Mouse (Mus musculus) bone marrow, adult 2 months (tissue): ENCODE measurements around the gene Acsl4. TPM values are rescaled to one million over a fixed set of nuclear protein-coding genes. Genes with fewer than 3 reads are reported as not detected.

ENCODE experiments used
- H3K27ac ChIP-seq: fragments of 200-500 bp; 2 replicates; pipeline ENCODE4 v1.5.1; 2012; ENCODE audit warnings: low read depth, mild to moderate bottlenecking, control low read depth, inconsistent platforms, low read length; ENCODE audit not compliant: control insufficient read depth, poor library complexity, insufficient read depth
- H3K4me1 ChIP-seq: fragments of 200-500 bp; 2 replicates; pipeline ENCODE4 v1.6.1; 2011; ENCODE audit warnings: low read length; ENCODE audit not compliant: control insufficient read depth, insufficient read depth
- H3K4me3 ChIP-seq: fragments of 200-500 bp; replicated peaks from 2 replicates; pipeline ENCODE3; 2011; ENCODE audit warnings: mild to moderate bottlenecking, low read depth, low read length, control low read depth; ENCODE audit not compliant: control insufficient read depth
- CTCF ChIP-seq: fragments of 200-500 bp; IDR thresholded peaks from 2 replicates; pipeline ENCODE4 v1.5.1; 2011; ENCODE audit warnings: low read length, control low read depth; ENCODE audit not compliant: control insufficient read depth, insufficient read depth
- POLR2A ChIP-seq: fragments of 200-500 bp; IDR thresholded peaks from 2 replicates; pipeline ENCODE4 v1.6.1; 2011; ENCODE audit warnings: low read depth, mild to moderate bottlenecking, control low read depth, low read length, borderline replicate concordance; ENCODE audit not compliant: control insufficient read depth
- WGBS: fragments of 180-500 bp; shearing (Covaris S2); methylation state at CpG from one replicate; pipeline ENCODE4 v1.1.7; 2018; 5-methylcytosine and 5-hydroxymethylcytosine counted together
- polyA plus RNA-seq: library from polyadenylated mRNA; stranded (reverse); fragments of >200 nt; gene quantifications from 2 replicates; pipeline ENCODE4 v1.2.4, GENCODE M21; 2011; ENCODE audit warnings: low replicate concordance; ENCODE audit not compliant: missing spikeins, insufficient read depth, insufficient read length

The Acsl4 gene
- 7.6 and 12.0 TPM in 2 replicates for polyA plus RNA-seq

GRCm38 (mm10) chrX:142390247-142390908, at the start of gene Acsl4:
Gene Acsl4 (minus strand): TSS chrX:142390535.
- Histone ChIP-seq H3K4me1 (no peaks in the 10 kb centered on the region; the same call in 1 of the 2 replicates), H3K4me3 (peak within 1 kb of the TSS; percentile 95), H3K27ac (peak within 1 kb of the TSS; percentile 95)
- 9% methylated on average over 57 of the region's 59 CpGs for WGBS
- TF ChIP-seq POLR2A (peak; percentile 74; the same call in 1 of the 2 replicates), CTCF (no peak)

GRCm38 (mm10) chrX:142437971-142438504, 47.7 kb upstream of the Acsl4 start:
- no peak overlapping the region for H3K4me3 ChIP-seq
- WGBS, result 67% methylated on average over 4 of the region's 4 CpGs
- TF ChIP-seq POLR2A, result no peak
- TF ChIP-seq CTCF, result no peak

GRCm38 (mm10) chrX:142432846-142433245, 42.5 kb upstream of the Acsl4 start:
- H3K4me3 ChIP-seq, result no peak overlapping the region
- no peak for TF ChIP-seq POLR2A
- TF ChIP-seq CTCF, result no peak
- WGBS, result 79% methylated on average over 3 of the region's 3 CpGs

More at GRCm38 (mm10) chrX:142437971-142438504, 47.7 kb upstream of the Acsl4 start:
- Histone ChIP-seq H3K4me1 (no peaks in the 10 kb centered on the region), H3K27ac (no peak overlapping the region)

GRCm38 (mm10) chrX:142427111-142427510, 36.8 kb upstream of the Acsl4 start:
- Histone ChIP-seq H3K27ac (no peak overlapping the region), H3K4me3 (no peak overlapping the region), H3K4me1 (no peaks in the 10 kb centered on the region)
- WGBS, result 33% methylated on average over 4 of the region's 4 CpGs
- no peak for TF ChIP-seq CTCF
- TF ChIP-seq POLR2A, result no peak

More at GRCm38 (mm10) chrX:142432846-142433245, 42.5 kb upstream of the Acsl4 start:
- Histone ChIP-seq H3K4me1 (no peaks in the 10 kb centered on the region), H3K27ac (no peak overlapping the region)

- no peak overlapping the region for H3K4me3 ChIP-seq
- 70% methylated on average over 4 of the region's 4 CpGs for WGBS
- TF ChIP-seq POLR2A (no peak), CTCF (no peak)
- H3K27ac ChIP-seq, result no peak overlapping the region
- H3K4me1 ChIP-seq, result no peaks in the 10 kb centered on the region
Observed at GRCm38 (mm10) chrX:142426628-142427027, 36.3 kb upstream of the Acsl4 start.

GRCm38 (mm10) chrX:142413884-142414283, 23.5 kb upstream of the Acsl4 start:
- WGBS, result 63% methylated on average over 2 of the region's 2 CpGs
- H3K4me1 ChIP-seq, result no peaks in the 10 kb centered on the region
- no peak overlapping the region for H3K4me3 ChIP-seq
- no peak overlapping the region for H3K27ac ChIP-seq
- TF ChIP-seq POLR2A (no peak), CTCF (no peak)

GRCm38 (mm10) chrX:142410060-142410459, 19.7 kb upstream of the Acsl4 start:
- Histone ChIP-seq H3K4me1 (no peaks in the 10 kb centered on the region), H3K27ac (no peak overlapping the region), H3K4me3 (no peak overlapping the region)
- no peak for TF ChIP-seq CTCF
- WGBS, result 71% methylated on average over 3 of the region's 3 CpGs

GRCm38 (mm10) chrX:142409338-142409737, 19.0 kb upstream of the Acsl4 start:
- H3K4me3 ChIP-seq, result no peak overlapping the region
- H3K27ac ChIP-seq, result no peak overlapping the region
- TF ChIP-seq POLR2A, result no peak
- no peak for TF ChIP-seq CTCF
- WGBS, result 52% methylated on average over 3 of the region's 3 CpGs
- H3K4me1 ChIP-seq, result no peaks in the 10 kb centered on the region
